Mouse (Mus musculus) cerebellum, adult 2 months (tissue): ENCODE results near the gene Aim2.

Source experiments
- CTCF ChIP-seq: fragments of 200-500 bp; IDR thresholded peaks from 2 replicates; pipeline ENCODE4 v1.5.1; 2011; ENCODE audit warnings: low read depth, mild to moderate bottlenecking, control low read depth, low read length, moderate library complexity, borderline replicate concordance; ENCODE audit not compliant: insufficient read depth
- POLR2A ChIP-seq: fragments of 200-500 bp; IDR thresholded peaks from 2 replicates; pipeline ENCODE4 v1.6.1; 2011; ENCODE audit warnings: low read length, control low read depth, borderline replicate concordance; ENCODE audit not compliant: insufficient read depth

GRCm38 (mm10) chr1:173361651-173362050, 11.0 kb downstream of the Aim2 start:
- TF ChIP-seq POLR2A: no peak
- TF ChIP-seq CTCF: no peak
